Mouse (Mus musculus): ENCODE results near the gene Ier5.

Ier5 gene

GRCm38 (mm10) chr1:155098486-155099279 lies 753 bp downstream of the Ier5 start:
- DNase-seq: peak; percentile 48

- DNase-seq: no peak
Measured at GRCm38 (mm10) chr1:155097931-155098485, 1.4 kb downstream of the Ier5 start.

GRCm38 (mm10) chr1:155097354-155097753 lies 2.1 kb downstream of the Ier5 start:
- DNase-seq: no peak

- no peak for DNase-seq
Measured at GRCm38 (mm10) chr1:155096620-155097261, 2.7 kb downstream of the Ier5 start.

GRCm38 (mm10) chr1:155093971-155094707 lies 5.3 kb downstream of the Ier5 start:
- peak; percentile 61 for DNase-seq

GRCm38 (mm10) chr1:155093145-155093791 lies 6.2 kb downstream of the Ier5 start:
- DNase-seq: peak; percentile 56

- DNase-seq: peak; percentile 55
Measured at GRCm38 (mm10) chr1:155091842-155092800, 7.3 kb downstream of the Ier5 start.

GRCm38 (mm10) chr1:155091374-155091841 lies 8.0 kb downstream of the Ier5 start:
- DNase-seq: no peak

GRCm38 (mm10) chr1:155090736-155091135 lies 8.7 kb downstream of the Ier5 start:
- no peak for DNase-seq

GRCm38 (mm10) chr1:155090327-155090726 lies 9.1 kb downstream of the Ier5 start:
- DNase-seq: no peak

GRCm38 (mm10) chr1:155088847-155089603 lies 10.4 kb downstream of the Ier5 start:
- no peak for DNase-seq

- no peak for DNase-seq
Measured at GRCm38 (mm10) chr1:155088046-155088445, 11.4 kb downstream of the Ier5 start.

- no peak for DNase-seq
Measured at GRCm38 (mm10) chr1:155086893-155087292, 12.5 kb downstream of the Ier5 start.

GRCm38 (mm10) chr1:155086416-155086815 lies 13.0 kb downstream of the Ier5 start:
- DNase-seq: peak; percentile 70

GRCm38 (mm10) chr1:155084839-155085238 lies 14.6 kb downstream of the Ier5 start:
- peak; percentile 66 for DNase-seq

GRCm38 (mm10) chr1:155083271-155084265 lies 15.9 kb downstream of the Ier5 start:
- DNase-seq: peak; percentile 95

- DNase-seq: peak; percentile 58
Measured at GRCm38 (mm10) chr1:155082965-155083268, 16.5 kb downstream of the Ier5 start.

- DNase-seq: no peak
Measured at GRCm38 (mm10) chr1:155082158-155082964, 17.1 kb downstream of the Ier5 start.

- no peak for DNase-seq
Measured at GRCm38 (mm10) chr1:155077675-155078074, 21.8 kb downstream of the Ier5 start.

Measured in kidney, adult 9 months (tissue).